Mouse (Mus musculus): ENCODE measurements around the gene Gm10160. TPM values are rescaled to one million over a fixed set of nuclear protein-coding genes. Genes with fewer than 3 reads are reported as not detected.
A peak's percentile ranks its signal among the peaks of the same experiment; 100 is the strongest.

Gene Gm10160
- polyA plus RNA-seq, 1 experiment = not detected

- H3K4me2 ChIP-seq (ENCODE audit: low read depth) = no peak overlapping the region
- H3K4me3 ChIP-seq = no peak overlapping the region
- no peaks in the 10 kb centered on the region for H3K36me3 ChIP-seq (ENCODE audit: control insufficient read depth, insufficient read depth)
- TF ChIP-seq USF1 (IDR thresholded peaks at IDR 0.05; ENCODE audit: low read depth) (no peak), TCF12 (IDR thresholded peaks at IDR 0.05; ENCODE audit: insufficient read depth, poor library complexity, severe bottlenecking) (no peak), POLR2AphosphoS2 (IDR thresholded peaks at IDR 0.05; ENCODE audit: insufficient read length, low read depth) (no peak), TCF3 (IDR thresholded peaks at IDR 0.05; ENCODE audit: insufficient read length, low read depth) (no peak), REST (IDR thresholded peaks at IDR 0.05; ENCODE audit: insufficient read depth, insufficient read length) (no peak), MAX (IDR thresholded peaks at IDR 0.05; ENCODE audit: low read depth) (no peak), E2F4 (IDR thresholded peaks at IDR 0.05; ENCODE audit: insufficient read depth) (no peak), CEBPB (IDR thresholded peaks at IDR 0.05; ENCODE audit: insufficient read depth, poor library complexity, severe bottlenecking) (no peak), SRF (IDR thresholded peaks at IDR 0.05; ENCODE audit: control insufficient read depth, insufficient read length, low read depth) (no peak), POLR2A (IDR thresholded peaks at IDR 0.05; ENCODE audit: insufficient read length, low read depth) (no peak)
- H3K79me2 ChIP-seq (ENCODE audit: control insufficient read depth, insufficient read depth) = no peaks in the 10 kb centered on the region
- H3ac ChIP-seq (ENCODE audit: control insufficient read depth, insufficient read length) = no peak overlapping the region
- H3K27me3 ChIP-seq (ENCODE audit: control insufficient read depth, insufficient read depth, insufficient read length) = peaks cover 22% of the 10 kb centered on the region
Measured at GRCm38 (mm10) chr7:81873807-81874206, 18.2 kb upstream of the Gm10160 start.

GRCm38 (mm10) chr7:81872493-81873013 is 17.0 kb upstream of the Gm10160 start:
- H3ac ChIP-seq (ENCODE audit: control insufficient read depth, insufficient read length) = no peak overlapping the region
- H3K79me2 ChIP-seq (ENCODE audit: control insufficient read depth, insufficient read depth) = no peaks in the 10 kb centered on the region
- peaks cover 10% of the 10 kb centered on the region for H3K27me3 ChIP-seq (ENCODE audit: control insufficient read depth, insufficient read depth, insufficient read length)
- H3K4me2 ChIP-seq (ENCODE audit: low read depth) = no peak overlapping the region
- no peak overlapping the region for H3K4me3 ChIP-seq
- TF ChIP-seq MAX (IDR thresholded peaks at IDR 0.05; ENCODE audit: low read depth) = no peak
- TF ChIP-seq SRF (IDR thresholded peaks at IDR 0.05; ENCODE audit: control insufficient read depth, insufficient read length, low read depth) = no peak
- TF ChIP-seq TCF3 (IDR thresholded peaks at IDR 0.05; ENCODE audit: insufficient read length, low read depth) = no peak
- no peak for TF ChIP-seq MYOG (IDR thresholded peaks at IDR 0.05; ENCODE audit: control insufficient read depth in 1 of 3, insufficient read depth in 1 of 3, insufficient read length in 2 of 3, low read depth in 2 of 3)
- TF ChIP-seq REST (IDR thresholded peaks at IDR 0.05; ENCODE audit: insufficient read depth, insufficient read length) = no peak
- TF ChIP-seq USF1 (IDR thresholded peaks at IDR 0.05; ENCODE audit: low read depth) = no peak
- no peaks in the 10 kb centered on the region for H3K36me3 ChIP-seq (ENCODE audit: control insufficient read depth, insufficient read depth)

- Histone ChIP-seq H3ac (ENCODE audit: control insufficient read depth, insufficient read length) (no peak overlapping the region), H3K4me3 (no peak overlapping the region), H3K79me2 (ENCODE audit: control insufficient read depth, insufficient read depth) (no peaks in the 10 kb centered on the region), H3K27me3 (ENCODE audit: control insufficient read depth, insufficient read depth, insufficient read length) (peaks cover 7% of the 10 kb centered on the region), H3K4me2 (ENCODE audit: low read depth) (no peak overlapping the region), H3K36me3 (ENCODE audit: control insufficient read depth, insufficient read depth) (no peaks in the 10 kb centered on the region)
- peak in 1 of 3 experiments; percentile 24 for TF ChIP-seq MYOG (IDR thresholded peaks at IDR 0.05; ENCODE audit: control insufficient read depth in 1 of 3, insufficient read depth in 1 of 3, insufficient read length in 2 of 3, low read depth in 2 of 3)
- no peak for TF ChIP-seq REST (IDR thresholded peaks at IDR 0.05; ENCODE audit: insufficient read depth, insufficient read length)
Measured at GRCm38 (mm10) chr7:81868158-81868557, 12.6 kb upstream of the Gm10160 start.

- no peak overlapping the region for H3K4me3 ChIP-seq
- H3K36me3 ChIP-seq (ENCODE audit: control insufficient read depth, insufficient read depth) = no peaks in the 10 kb centered on the region
- H3K27me3 ChIP-seq (ENCODE audit: control insufficient read depth, insufficient read depth, insufficient read length) = peaks cover 7% of the 10 kb centered on the region
- no peak overlapping the region for H3ac ChIP-seq (ENCODE audit: control insufficient read depth, insufficient read length)
- H3K4me2 ChIP-seq (ENCODE audit: low read depth) = no peak overlapping the region
- TF ChIP-seq TCF12 (IDR thresholded peaks at IDR 0.05; ENCODE audit: insufficient read depth, poor library complexity, severe bottlenecking) = no peak
- no peak for TF ChIP-seq REST (IDR thresholded peaks at IDR 0.05; ENCODE audit: insufficient read depth, insufficient read length)
- no peak for TF ChIP-seq SRF (IDR thresholded peaks at IDR 0.05; ENCODE audit: control insufficient read depth, insufficient read length, low read depth)
- TF ChIP-seq USF1 (IDR thresholded peaks at IDR 0.05; ENCODE audit: low read depth) = no peak
- TF ChIP-seq MYOD1 (IDR thresholded peaks at IDR 0.05; ENCODE audit: control insufficient read depth in 1 of 3, insufficient read length in 2 of 3, low read depth in 2 of 3) = no peak
- no peak for TF ChIP-seq TCF3 (IDR thresholded peaks at IDR 0.05; ENCODE audit: insufficient read length, low read depth)
- no peak for TF ChIP-seq POLR2A (IDR thresholded peaks at IDR 0.05; ENCODE audit: insufficient read length, low read depth)
- no peak for TF ChIP-seq POLR2AphosphoS2 (IDR thresholded peaks at IDR 0.05; ENCODE audit: insufficient read length, low read depth)
- no peak for TF ChIP-seq E2F4 (IDR thresholded peaks at IDR 0.05; ENCODE audit: insufficient read depth)
- TF ChIP-seq MYOG (IDR thresholded peaks at IDR 0.05; ENCODE audit: control insufficient read depth in 1 of 3, insufficient read depth in 1 of 3, insufficient read length in 2 of 3, low read depth in 2 of 3) = no peak
- no peak for TF ChIP-seq MAX (IDR thresholded peaks at IDR 0.05; ENCODE audit: low read depth)
- TF ChIP-seq CEBPB (IDR thresholded peaks at IDR 0.05; ENCODE audit: insufficient read depth, poor library complexity, severe bottlenecking) = no peak
- no peaks in the 10 kb centered on the region for H3K79me2 ChIP-seq (ENCODE audit: control insufficient read depth, insufficient read depth)
Measured at GRCm38 (mm10) chr7:81867231-81867930, 11.8 kb upstream of the Gm10160 start.

- Histone ChIP-seq H3K79me2 (ENCODE audit: control insufficient read depth, insufficient read depth) (no peaks in the 10 kb centered on the region), H3K36me3 (ENCODE audit: control insufficient read depth, insufficient read depth) (no peaks in the 10 kb centered on the region), H3K4me3 (no peak overlapping the region), H3K4me2 (ENCODE audit: low read depth) (no peak overlapping the region), H3ac (ENCODE audit: control insufficient read depth, insufficient read length) (no peak overlapping the region), H3K27me3 (ENCODE audit: control insufficient read depth, insufficient read depth, insufficient read length) (peaks cover 7% of the 10 kb centered on the region)
- TF ChIP-seq CEBPB (IDR thresholded peaks at IDR 0.05; ENCODE audit: insufficient read depth, poor library complexity, severe bottlenecking) (no peak), MYOG (IDR thresholded peaks at IDR 0.05; ENCODE audit: control insufficient read depth in 1 of 3, insufficient read depth in 1 of 3, insufficient read length in 2 of 3, low read depth in 2 of 3) (no peak), MYOD1 (IDR thresholded peaks at IDR 0.05; ENCODE audit: control insufficient read depth in 1 of 3, insufficient read length in 2 of 3, low read depth in 2 of 3) (no peak), POLR2A (IDR thresholded peaks at IDR 0.05; ENCODE audit: insufficient read length, low read depth) (no peak), TCF3 (IDR thresholded peaks at IDR 0.05; ENCODE audit: insufficient read length, low read depth) (no peak), E2F4 (IDR thresholded peaks at IDR 0.05; ENCODE audit: insufficient read depth) (no peak), SRF (IDR thresholded peaks at IDR 0.05; ENCODE audit: control insufficient read depth, insufficient read length, low read depth) (no peak)
Measured at GRCm38 (mm10) chr7:81865937-81866336, 10.3 kb upstream of the Gm10160 start.

Measured in myocyte (in vitro differentiated cells).